Mouse (Mus musculus) embryonic facial prominence, embryonic 10.5 days (tissue): ENCODE measurements at regions not wholly inside any gene's neighbourhood (a gene's known extent, or its start where the extent isn't known, plus 50 kb on each side); places are given as distances from the start of the nearest gene placed in this dataset.
"Not testable (repeated sequence)": the region's sequence is repeated elsewhere in the genome, so short reads cannot be mapped to it uniquely, and the experiment has no call there.

Experiments used
- DNase-seq: peaks from one replicate; pipeline ENCODE4 v3.0.0-alpha.2; 2017; ENCODE audit warnings: low spot score
- H3K27ac ChIP-seq: fragments of 300-500 bp; sonication (generic); replicated peaks from 2 replicates; pipeline ENCODE4 v1.5.1; 2016; ENCODE audit warnings: mild to moderate bottlenecking
- H3K27me3 ChIP-seq: fragments of 300-500 bp; sonication (generic); replicated peaks from 2 replicates; pipeline ENCODE4 v1.6.1; 2016; ENCODE audit warnings: low read depth, mild to moderate bottlenecking; ENCODE audit not compliant: poor library complexity, severe bottlenecking
- H3K36me3 ChIP-seq: fragments of 300-500 bp; sonication (generic); replicated peaks from 2 replicates; pipeline ENCODE4 v1.6.1; 2016; ENCODE audit warnings: mild to moderate bottlenecking, moderate library complexity
- H3K4me1 ChIP-seq: fragments of 300-500 bp; sonication (generic); 2 replicates; pipeline ENCODE4 v1.6.1; 2016
- H3K4me3 ChIP-seq: fragments of 300-500 bp; sonication (generic); 2 replicates; pipeline ENCODE4 v1.5.1; 2016; ENCODE audit warnings: mild to moderate bottlenecking, moderate library complexity
- H3K9me3 ChIP-seq: fragments of 300-500 bp; sonication (generic); 2 replicates; pipeline ENCODE4 v1.6.1; 2016; ENCODE audit warnings: mild to moderate bottlenecking
- WGBS: fragments of 180-500 bp; shearing (Covaris S2); methylation state at CpG from one replicate; pipeline ENCODE4 v1.1.7; 2016; 5-methylcytosine and 5-hydroxymethylcytosine counted together

DNA sequence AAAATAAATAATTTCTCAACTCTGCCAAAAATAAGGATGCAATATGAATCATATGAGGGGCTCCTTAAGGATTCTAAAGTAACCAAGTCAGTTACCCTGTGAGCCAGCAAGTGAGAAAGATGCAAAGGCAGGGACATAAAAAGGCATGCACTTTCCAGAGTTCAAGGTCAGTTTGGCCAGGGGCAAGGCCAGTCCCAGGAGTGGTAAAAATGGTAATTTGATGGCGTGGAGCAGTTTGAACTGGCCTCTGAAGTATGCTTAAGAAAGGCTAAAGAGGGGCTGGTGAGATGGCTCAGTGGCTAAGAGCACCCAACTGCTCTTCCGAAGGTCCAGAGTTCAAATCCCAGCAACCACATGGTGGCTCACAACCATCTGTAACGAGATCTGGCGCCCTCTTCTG is 68.8 kb downstream of the BC005561 start:
- H3K9me3 ChIP-seq = peaks cover 57% of the 10 kb centered on the region
- WGBS = 93% methylated on average over 4 of the region's 4 CpGs

GRCm38 (mm10) chr5:104582368-104582767 is 74.2 kb downstream of the BC005561 start:
- H3K9me3 ChIP-seq = peaks cover 81% of the 10 kb centered on the region
- not testable (repeated sequence) for DNase-seq, H3K4me3 ChIP-seq, H3K4me1 ChIP-seq, H3K27ac ChIP-seq, H3K27me3 ChIP-seq
- 95% methylated on average over 3 of the region's 3 CpGs for WGBS
- H3K36me3 ChIP-seq = peaks cover 76% of the 10 kb centered on the region

More for the DNA sequence above, 68.8 kb downstream of the BC005561 start:
- not testable (repeated sequence) for H3K27me3 ChIP-seq, H3K4me3 ChIP-seq, H3K27ac ChIP-seq, DNase-seq, H3K4me1 ChIP-seq
- peaks cover 64% of the 10 kb centered on the region for H3K36me3 ChIP-seq

DNA sequence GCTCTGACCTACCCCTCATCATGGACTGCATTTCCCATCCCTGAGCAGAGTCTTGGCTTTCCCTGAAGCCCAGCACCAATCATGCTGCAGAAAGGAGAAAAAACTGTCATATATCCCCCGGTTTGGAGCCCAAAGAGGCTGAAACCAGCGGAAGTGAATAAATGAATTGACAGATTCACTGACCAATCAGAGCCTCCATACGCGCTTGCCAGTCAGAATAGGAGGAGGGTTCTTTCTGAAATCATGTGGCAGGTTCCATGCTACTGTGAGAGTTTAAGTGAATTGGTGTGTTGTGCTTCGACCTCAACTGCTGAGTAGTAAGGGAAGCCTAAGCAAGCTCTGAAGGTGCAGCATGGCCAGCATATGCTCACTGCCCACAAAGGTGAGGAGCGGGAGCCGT is 101.0 kb downstream of the BC005561 start:
- Histone ChIP-seq H3K9me3 (peaks cover 19% of the 10 kb centered on the region; the same call in 1 of the 2 replicates), H3K4me3 (no peak overlapping the region), H3K36me3 (no peaks in the 10 kb centered on the region), H3K27me3 (no peaks in the 10 kb centered on the region), H3K4me1 (no peaks in the 10 kb centered on the region), H3K27ac (no peak overlapping the region)
- no peak for DNase-seq
- WGBS = 81% methylated on average over 7 of the region's 7 CpGs
